Mouse (Mus musculus) MN1 (cell line): Measurements from ENCODE around the gene Slc35e2.

ENCODE experiments used
- DNase-seq: peaks from one replicate; pipeline ENCODE4 v3.0.0-alpha.2; 2016; ENCODE audit warnings: low spot score

Gene Slc35e2

DNA sequence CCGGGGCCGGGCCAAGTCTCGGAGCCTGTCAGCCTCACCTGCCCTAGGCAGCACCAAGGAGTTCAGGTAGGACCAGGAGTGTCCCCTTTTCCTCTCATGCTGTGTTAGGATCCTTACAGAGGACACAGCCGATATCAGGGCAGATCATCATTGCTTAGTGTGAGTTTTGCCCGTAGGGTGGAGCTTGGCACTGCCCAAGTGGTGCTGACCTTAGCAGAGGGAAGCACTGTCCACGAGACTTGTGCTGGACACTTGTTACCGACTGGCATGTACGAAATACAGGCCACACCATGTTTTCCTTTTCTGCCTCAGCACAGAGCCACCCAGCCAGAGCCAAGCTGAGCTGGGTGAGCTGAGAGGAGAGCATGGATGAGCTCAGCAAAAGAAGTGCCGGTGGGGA, 24.1 kb upstream of the Slc35e2 start:
- DNase-seq: no peak

DNA sequence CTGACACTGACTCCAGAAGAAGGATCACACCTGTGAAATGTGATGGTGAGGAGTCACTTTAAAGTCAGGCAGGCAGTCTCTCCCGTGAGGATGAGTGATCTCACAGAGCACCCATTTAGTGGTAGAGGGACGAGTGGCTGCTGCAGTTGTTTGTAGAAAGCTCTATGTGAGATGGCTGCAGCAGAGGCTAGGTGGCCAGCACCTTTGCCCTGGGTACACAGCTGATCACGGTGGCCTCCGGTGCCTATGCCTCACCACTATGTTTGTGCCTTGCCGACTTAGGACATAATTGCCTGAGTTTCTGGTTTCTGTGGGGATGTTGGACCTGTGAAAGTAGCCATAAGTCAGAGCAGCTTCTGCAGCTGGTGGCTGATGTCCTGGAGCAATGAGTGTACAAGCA, 23.5 kb upstream of the Slc35e2 start:
- no peak for DNase-seq

DNA sequence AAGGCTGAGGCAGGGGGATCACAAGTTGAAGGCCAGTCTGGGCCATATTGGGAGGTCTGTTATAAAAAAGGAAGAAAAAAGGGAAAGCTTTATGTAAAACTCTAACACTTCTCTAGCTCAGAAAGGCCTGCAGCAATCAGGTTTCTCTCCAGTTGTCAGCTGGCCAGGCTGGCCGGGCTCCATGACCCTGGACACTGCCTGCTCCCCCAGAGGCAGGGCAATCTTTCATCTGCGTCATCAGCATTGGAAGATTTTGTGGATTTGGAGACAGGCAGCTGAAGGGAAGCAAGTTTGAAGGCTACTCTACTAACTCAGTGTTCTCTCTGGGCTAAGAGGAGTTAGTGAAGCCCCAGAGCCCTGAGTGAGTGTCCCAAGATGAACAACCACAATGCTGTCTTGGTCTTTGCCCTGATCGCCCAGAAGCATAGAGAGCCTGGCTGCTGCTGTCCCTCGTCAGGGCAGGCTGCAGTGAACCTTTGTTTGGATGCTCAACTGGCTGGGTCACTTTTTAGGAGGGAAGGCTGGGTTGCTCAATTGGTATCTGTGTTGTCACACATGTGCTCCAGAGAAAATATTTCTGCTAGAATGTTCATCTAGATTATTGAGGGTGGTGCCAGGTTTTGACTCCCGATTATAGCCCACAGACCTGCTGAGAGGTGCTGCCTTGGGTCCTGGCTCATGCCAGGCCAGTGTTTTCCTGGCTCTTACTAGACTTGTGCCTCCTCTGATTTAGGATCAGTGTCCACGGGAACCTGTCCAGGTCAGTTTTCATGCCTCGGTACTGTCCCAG, 22.7 kb upstream of the Slc35e2 start:
- no peak for DNase-seq

DNA sequence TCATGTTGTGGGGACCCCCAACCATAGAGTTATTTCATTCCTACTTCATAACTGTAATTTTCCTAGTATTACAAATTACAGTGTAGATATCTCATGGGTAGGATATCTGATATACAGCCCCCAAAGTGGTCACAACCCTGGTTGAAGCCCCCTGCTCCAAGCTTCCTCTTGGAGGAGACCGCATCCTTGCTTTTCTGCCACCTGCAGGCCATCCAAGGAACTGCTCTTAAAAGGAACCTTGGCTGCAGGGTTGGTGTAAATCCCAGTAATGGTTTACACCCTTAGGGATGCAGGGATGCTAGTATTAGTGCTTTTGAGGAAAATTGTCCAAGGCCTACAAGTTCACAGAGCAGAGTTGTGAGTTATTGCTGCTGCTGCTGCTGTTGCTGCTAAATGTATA, 20.8 kb upstream of the Slc35e2 start:
- peak; percentile 66 for DNase-seq

DNA sequence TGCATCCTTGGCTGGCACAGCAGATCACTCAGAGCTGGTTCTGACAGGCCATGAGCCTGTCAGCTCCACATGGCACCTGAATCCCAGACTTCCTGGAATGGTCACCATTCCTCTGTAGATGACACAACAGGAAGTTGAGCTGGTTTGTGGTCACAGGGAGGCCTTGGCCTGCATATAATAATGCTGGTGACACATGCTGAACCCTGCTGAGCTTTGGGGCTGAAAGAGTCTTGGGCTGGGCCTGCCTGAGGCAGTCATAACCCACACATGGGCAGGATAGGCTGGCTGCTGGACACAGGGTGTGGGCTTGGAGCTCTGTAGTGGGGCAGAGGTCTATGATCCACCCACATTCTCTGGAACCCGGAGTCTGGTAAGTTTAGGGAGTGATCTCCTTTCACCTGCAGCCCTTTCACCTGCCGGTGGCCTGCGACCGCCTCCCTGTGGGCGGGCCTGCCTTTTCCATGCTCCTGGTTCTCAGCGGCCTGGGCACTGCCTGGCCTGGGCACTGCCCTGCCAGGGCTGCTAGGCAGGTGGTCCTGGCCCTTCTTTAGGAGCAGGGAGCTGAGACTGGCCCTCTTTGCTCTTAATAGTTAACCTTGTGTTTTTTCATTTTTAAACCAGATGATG, 18.8 kb upstream of the Slc35e2 start:
- DNase-seq: no peak

DNA sequence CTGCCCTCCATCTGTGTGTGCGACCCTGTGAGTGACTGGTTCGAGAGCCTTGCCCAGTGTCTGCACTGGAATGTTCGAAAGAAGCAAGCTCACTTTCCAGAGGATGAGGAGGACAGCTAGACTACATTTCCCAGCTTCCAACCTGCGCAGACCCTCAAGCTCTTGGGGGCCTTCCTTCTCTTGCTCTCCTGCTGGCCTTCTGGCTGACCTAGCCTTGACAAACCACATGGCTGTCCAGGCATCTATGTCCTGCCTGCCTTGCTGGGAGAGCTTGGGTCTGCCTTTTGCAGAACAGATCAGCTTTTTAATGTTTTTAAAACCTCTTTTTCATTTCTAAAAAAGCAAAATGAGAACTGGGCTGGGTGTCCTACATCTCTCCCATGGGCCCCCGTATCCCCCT, 11.9 kb upstream of the Slc35e2 start:
- DNase-seq: no peak

DNA sequence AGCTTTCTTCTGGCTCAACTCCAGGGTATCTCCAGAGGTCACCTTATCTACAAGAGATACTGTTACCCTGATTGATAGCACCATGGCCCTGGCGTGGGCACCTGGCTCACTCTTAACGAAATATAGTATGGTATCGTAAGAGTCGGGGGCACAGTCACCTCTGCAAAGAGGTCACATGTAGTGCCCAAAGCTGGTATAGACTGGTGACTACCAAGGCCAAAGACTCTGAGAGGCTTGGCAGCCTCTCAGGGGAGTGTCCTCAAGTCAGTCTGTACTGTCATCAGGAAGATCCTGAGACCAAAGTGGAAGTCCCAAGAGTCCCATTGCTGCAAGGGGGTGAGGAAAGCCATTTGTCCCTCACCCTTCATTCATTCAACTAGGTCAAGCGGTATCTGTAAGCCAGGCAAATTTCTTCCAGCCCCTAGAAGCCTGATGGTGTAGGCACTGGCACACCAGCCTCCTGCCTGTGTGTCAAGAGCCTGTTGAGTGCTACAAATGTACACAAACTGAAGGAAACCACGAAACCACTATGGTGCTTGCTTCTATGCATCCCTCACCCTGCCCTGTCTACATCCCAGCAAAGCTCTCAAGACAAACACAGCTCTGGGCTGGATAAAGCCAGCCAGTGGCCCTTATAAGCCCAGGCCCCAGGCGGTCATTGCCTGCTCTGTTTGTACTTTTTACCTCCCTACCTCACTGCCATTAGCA, 10.1 kb upstream of the Slc35e2 start:
- DNase-seq: no peak

DNA sequence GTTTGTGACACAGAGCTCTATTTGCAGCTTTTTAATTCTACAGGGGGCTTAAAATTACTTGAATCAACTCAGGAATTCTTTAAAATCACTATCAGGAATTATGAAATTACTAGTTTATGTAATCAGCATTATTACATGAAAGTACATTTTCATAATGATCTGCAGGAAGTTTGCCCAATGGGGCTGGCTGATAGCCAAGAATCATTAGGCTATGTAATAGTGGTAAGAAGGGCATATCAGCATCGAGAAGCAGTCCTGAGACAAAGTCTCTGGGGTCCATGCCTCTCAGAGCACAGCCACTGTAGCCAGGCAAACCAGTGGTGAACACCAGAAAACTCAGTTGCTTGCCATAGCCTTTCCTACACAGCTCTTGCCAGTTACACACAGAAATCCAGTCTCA, 7.4 kb upstream of the Slc35e2 start:
- no peak for DNase-seq

DNA sequence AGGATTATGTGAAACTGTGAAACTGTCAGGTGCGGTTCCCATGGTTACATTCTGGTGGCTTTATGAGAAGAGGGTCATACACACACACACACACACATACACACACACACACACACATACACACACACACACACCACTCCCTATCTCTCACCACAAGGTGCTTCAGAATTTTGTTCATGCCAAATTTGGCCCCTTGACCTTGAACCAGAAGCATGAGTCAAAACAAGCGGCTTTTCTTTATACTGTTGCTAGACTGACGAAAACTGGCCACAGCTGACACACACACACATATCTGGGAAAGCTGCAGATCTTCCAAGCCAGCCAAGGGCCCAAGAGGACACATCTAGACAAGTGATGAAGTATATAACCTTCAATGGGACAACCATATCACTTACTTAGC, 5.4 kb upstream of the Slc35e2 start:
- no peak for DNase-seq

DNA sequence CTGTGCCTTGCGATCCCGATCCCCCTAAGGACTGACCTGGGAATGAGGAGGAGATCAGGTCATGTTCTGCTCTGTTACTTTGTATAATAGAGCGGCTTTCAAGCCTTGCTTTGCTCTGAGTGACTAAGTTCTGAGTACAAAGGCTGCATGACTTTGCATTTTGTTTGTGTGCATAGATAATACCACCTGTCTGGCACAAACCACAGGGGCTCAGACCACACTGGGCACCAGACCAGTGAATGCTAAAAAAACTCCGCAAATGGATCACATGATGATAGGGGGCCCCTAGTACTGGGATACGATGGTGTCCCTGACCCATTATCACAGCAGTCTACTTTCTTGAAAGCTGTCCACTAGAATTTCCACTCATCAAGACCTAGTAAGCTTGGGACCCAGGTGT, 4.6 kb upstream of the Slc35e2 start:
- no peak for DNase-seq

DNA sequence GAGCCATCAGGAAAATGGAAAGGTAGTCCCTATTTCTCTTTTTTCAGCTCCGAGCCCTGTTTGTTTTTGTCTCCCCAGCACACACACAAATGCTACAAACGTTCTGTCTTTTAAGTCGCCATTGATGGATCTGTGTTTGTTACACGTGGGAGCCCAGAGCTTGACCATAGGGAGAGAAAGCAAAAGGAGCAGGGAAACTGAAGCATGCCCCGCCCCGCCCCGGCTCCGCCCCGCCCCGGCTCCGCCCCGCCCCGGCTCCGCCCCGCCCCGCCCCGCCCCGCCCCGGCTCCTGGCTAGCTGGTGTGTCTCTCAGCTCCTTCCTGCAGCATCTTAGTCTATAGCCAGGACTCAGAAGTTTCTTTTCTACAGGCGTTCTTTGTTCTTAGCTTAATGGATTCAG, 2.7 kb upstream of the Slc35e2 start:
- no peak for DNase-seq

DNA sequence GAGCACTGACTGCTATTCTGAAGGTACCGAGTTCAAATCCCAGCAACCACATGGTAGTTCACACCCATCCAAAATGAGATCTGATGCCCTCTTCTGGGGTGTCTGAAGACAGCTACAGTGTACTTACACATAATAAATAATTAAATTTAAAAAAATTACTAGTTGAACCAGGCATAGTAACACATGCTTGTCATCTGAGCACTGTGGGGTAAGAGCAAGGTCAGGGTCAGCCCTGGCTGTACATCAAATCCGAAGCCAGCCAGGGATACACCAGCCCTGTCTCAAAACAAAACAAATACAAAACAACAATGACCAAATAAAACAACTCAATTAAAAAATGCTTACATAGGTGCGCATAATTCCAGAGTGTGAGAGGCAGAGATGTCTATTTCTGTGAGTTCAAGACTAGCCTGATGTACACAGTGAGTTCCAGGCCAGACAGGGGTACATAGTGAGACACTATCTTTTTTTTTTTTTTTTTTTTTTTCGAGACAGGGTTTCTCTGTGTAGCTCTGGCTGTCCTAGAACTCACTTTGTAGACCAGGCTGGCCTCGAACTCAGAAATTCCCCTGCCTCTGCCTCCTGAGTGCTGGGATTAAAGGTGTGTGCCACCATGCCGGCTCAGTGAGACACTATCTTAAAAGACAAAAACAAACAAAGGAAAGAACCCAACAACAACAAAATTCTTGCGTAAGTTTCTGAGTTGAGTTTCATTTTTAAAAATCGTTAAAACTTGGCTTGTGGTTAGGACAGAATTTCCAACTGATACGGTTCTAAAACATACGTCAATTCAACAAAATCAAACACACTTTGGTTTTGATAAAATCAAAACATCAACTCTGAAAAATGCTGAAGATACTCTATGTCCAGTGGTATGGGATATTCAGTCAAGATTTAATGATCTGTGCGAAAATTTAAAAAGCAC, 1.1 kb upstream of the Slc35e2 start:
- DNase-seq: no peak

DNA sequence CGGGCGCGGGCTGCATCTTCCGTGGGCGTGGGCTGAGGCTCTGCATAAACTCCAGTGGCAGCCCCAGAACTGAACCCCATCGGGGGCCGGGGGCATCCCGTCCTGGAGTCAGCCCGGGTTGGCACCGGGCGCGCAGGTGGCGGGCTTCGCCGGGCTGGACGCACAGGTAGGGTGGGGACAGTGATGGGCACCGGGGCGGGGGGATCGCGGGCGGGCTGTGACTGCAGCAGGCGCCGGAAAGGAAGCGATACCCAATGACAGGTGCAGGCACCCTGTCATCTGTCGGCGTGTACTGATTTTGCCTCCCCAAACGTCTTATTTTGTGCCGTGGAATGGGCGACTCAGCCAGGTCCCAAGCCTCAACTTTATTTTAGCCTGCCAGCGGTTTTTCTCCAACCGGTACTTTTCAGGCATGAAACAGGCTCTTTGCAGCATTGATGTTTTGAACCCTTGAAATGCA, 811 bp downstream of the Slc35e2 start:
- DNase-seq: peak; percentile 25

DNA sequence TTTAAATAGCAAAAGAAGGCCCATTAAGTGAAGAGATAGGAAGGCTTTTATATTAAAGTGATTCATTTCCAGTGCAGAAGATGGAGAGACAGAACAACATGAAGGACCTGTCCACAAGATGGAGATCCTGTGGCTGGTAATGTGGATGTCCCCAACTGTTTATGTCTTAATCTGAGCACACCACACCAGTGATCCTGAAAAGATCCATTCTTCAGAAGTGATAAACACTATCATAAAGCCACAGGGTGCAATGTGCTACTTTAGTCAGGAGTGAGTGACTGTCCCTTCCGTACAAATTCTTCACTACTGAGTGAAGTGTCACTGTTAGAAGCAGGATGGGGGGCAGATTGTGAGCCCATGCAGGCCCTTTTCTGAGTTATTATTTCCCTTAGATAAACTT, 1.5 kb downstream of the Slc35e2 start:
- no peak for DNase-seq

DNA sequence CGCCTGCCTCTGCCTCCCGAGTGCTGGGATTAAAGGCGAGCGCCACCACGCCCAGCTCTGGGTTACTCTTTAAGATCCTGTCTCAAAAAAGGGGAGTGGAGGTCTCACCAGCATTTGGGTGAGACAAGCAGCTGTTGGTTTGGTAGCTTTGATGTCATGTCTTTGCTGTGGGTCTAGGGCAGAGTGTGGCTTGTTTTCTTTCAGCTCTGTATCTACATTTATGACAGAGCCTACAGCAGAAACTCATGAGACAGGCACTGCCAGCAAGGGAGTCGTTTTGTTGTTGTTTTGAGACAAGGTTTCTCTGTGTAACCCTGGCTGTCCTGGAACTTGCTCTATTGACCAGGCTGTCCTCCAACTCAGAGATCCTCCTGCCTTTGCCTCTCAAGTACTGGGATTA, 2.6 kb downstream of the Slc35e2 start:
- DNase-seq: no peak

DNA sequence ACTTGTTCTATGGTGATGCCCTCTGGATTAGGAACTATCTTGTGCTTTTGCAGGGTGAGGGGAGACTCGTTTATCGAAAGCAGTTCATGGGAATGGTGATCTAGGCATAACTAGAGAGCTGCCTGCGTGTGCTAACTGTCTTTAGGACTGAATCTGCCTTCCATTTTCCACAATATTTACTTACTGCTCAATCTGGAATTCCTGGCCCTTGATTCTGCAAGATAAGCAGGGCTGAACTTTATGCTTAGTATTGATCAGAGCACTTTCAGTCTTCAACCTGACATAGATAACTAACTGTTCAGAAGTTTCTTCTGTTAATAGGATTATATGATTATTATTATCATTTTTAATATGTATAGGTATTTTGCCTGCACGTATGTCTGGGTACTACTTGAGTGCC, 3.9 kb downstream of the Slc35e2 start:
- no peak for DNase-seq

DNA sequence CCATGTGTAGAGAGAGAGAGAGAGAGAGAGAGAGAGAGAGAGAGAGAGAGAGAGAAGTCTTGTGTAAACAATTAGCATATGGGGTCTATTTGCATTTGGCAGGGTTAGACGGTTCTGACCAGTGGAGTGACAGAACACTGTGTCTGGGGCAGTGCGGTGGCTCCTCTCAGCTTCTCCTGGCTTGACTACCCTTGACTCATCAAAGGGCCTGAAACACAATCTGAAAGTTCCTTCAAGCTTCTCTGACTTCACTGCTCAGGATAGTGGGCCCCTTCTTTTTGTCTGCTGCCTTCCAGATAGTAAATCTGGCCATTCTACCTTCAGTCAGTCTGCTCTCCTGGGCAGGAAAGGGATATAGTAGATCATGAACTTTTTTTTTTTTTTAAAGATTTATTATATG, 5.6 kb downstream of the Slc35e2 start:
- DNase-seq: no peak

DNA sequence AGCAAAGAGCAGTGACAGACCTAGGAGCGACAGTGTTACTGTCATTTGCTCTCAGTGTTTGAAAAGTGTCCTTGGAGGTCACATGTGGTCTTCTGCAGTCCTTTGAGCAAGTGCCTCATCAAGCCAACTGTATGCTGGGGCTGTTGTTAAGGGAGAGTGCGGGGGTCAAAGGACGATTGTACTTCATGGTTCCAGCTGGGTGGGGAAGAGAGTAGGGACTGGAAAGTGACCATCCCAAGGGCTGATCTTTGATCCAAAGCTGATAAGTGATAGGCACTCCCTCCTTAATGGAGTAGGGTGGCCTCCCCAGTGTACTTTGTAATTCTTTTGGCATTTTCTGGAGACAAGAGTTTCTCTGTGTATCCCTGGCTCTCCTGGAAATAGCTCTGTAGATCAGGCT, 10.6 kb downstream of the Slc35e2 start:
- no peak for DNase-seq

DNA sequence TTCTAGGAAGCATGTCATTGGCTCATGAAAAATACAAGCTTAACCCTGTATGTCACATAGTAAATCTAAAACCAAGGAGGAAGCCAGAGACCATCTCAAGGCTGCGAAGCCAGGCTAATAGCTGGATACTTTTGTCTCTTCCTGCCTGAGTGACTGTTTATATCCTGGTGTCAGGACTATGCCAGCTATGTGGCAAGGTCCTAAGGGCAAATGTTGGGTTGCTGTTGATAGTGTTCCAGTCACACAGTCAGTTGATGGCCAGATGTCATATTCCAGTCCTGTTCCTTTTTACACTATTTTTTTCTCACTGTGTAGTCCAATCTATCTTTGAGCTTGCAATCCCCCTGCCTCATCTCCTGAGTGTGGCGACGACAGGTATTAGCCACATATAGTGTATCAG, 12.0 kb downstream of the Slc35e2 start:
- DNase-seq: no peak

DNA sequence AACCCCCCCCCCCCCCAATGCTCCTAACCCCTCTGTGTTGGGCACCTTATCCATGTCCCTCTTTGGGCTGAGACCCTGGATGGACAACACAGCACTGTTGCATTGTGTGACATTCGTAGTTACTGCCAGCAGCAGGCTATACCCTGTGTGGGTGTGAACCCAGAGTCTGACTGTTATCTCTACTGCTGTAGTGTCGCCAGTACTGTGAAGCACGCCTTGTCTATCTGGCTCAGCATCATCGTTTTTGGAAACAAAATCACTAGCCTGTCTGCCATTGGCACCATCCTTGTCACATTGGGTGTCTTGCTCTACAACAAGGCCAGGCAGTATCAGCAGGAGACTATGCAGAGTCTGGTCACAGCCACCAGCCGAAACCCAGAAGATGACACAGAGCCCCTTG, 17.1 kb downstream of the Slc35e2 start:
- no peak for DNase-seq

DNA sequence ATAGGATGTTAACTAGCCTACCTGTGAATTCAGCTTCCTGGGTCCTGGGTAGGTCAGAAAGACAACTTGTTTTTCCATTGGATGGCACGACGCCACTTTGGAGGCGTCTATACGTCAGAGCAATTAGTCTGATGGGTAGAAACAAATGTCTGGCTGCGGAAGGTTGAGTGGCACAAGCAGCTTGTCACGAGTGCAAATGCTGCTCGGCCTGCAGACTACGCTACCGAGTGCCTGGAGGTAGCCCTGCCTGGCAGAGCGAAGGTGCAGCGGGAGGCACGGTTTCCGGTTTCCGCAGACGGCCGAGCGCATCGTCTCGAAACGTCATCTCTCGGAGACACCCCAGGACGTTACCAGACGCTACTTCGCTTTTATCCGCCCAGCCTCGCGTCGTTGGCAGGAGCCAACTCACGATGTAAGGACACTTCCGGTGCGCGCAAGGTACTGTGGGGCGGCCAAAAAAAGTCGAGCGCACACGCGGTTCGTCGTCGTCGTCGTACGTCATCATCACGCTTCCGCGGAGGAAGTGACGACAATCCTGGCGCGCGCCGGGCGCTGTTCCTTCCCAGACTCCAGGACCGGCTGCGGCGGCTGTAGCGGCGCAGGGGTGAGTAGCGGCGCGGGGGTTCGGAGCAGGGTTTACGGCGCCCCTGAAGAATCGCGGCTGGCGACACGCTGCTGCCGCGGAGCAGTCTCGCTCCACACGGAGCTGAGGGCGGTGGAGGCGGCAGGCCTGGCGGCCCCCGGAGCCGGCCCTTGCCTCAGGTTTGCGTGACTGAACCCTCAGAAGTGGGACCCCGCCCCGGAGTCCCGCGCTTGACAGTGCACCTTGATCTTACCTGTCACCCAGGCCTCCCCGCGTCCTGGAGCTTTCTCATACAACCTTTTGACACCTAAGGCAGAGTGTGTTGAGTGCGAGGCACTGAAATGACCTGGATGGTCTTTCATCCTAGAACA, 23.4 kb downstream of the Slc35e2 start, which contains the start of gene Cdk11b:
TSS of gene Cdk11b (plus strand) at position 517 of the 954 bp plus-strand sequence.
- DNase-seq: peak; percentile 99
